Mouse (Mus musculus) heart, postnatal 4 days (tissue): ENCODE measurements around the gene Rdh14. TPM values are rescaled to one million over a fixed set of nuclear protein-coding genes. Genes with fewer than 3 reads are reported as not detected.

ENCODE experiments used
- DNase-seq: peaks from one replicate; pipeline ENCODE4 v3.0.0; 2021
- total RNA-seq, 2 experiments: library from RNA; stranded (reverse); gene quantifications; 2 replicates each; pipeline ENCODE4 v1.2.3; 2021

Gene Rdh14
- 10 to 100 TPM; 42.2 to 44.5 TPM for total RNA-seq

- peak; percentile 96 for DNase-seq
Measured at GRCm38 (mm10) chr12:10390671-10391441, at the start of gene Rdh14. Gene Rdh14 (plus strand): TSS chr12:10390772.

GRCm38 (mm10) chr12:10350706-10351105 lies 39.9 kb upstream of the Rdh14 start:
- peak; percentile 6 for DNase-seq

GRCm38 (mm10) chr12:10357756-10358155 lies 32.8 kb upstream of the Rdh14 start:
- DNase-seq: no peak

GRCm38 (mm10) chr12:10369673-10370072 lies 20.9 kb upstream of the Rdh14 start, which contains the start of gene Nt5c1b:
Gene Nt5c1b (plus strand): TSS chr12:10369973.
- DNase-seq: no peak

GRCm38 (mm10) chr12:10400788-10401187 lies 10.2 kb downstream of the Rdh14 start:
- no peak for DNase-seq

GRCm38 (mm10) chr12:10402421-10403115 lies 12.0 kb downstream of the Rdh14 start:
- no peak for DNase-seq

- DNase-seq: no peak
Measured at GRCm38 (mm10) chr12:10410511-10411179, 20.1 kb downstream of the Rdh14 start.

- DNase-seq: no peak
Measured at GRCm38 (mm10) chr12:10411453-10411852, 20.9 kb downstream of the Rdh14 start.

GRCm38 (mm10) chr12:10422347-10422746 lies 31.8 kb downstream of the Rdh14 start:
- no peak for DNase-seq

GRCm38 (mm10) chr12:10425982-10426863 lies 35.7 kb downstream of the Rdh14 start:
- no peak for DNase-seq

- DNase-seq: no peak
Measured at GRCm38 (mm10) chr12:10430999-10431398, 40.4 kb downstream of the Rdh14 start.

GRCm38 (mm10) chr12:10438054-10439001 lies 47.8 kb downstream of the Rdh14 start:
- DNase-seq: peak; percentile 90

GRCm38 (mm10) chr12:10439483-10440235 lies 49.1 kb downstream of the Rdh14 start:
- DNase-seq: no peak

Other genes starting within 250 kb of the Rdh14 start
- gene Nt5c1b, start 20.8 kb upstream of the Rdh14 start, total RNA-seq: not detected